Mouse (Mus musculus): Measurements from ENCODE around the gene Sh2d6. TPM values are rescaled to one million over a fixed set of nuclear protein-coding genes. Genes with fewer than 3 reads are reported as not detected.
A peak's percentile ranks its signal among the peaks of the same experiment; 100 is the strongest.

Gene Sh2d6
- polyA plus RNA-seq, 1 experiment from 2014 or later, result 0.24 TPM

GRCm38 (mm10) chr6:72524160-72524559 is 2.7 kb upstream of the Sh2d6 start:
- Histone ChIP-seq H3K9ac (no peak overlapping the region), H3K36me3 (replicated peaks; ENCODE audit: control insufficient read depth, insufficient read depth) (no peaks in the 10 kb centered on the region), H3K4me2 (replicated peaks) (no peak overlapping the region), H3K27me3 (ENCODE audit: control insufficient read depth, insufficient read depth, low read length) (no peaks in the 10 kb centered on the region), H3K4me3 (replicated peaks; ENCODE audit: low read length) (no peak overlapping the region), H3K9me3 (ENCODE audit: control insufficient read depth, low read length) (no peaks in the 10 kb centered on the region), H3K27ac (no peak overlapping the region), H3K4me1 (replicated peaks; ENCODE audit: control insufficient read depth, insufficient read depth, low read length) (peaks cover 19% of the 10 kb centered on the region)
- ATAC-seq (ENCODE audit: low FRiP score), result no peak
- no peak for DNase-seq (ENCODE audit: low spot score)
- WGBS, result 86% methylated on average over 2 of the region's 2 CpGs

- H3K27ac ChIP-seq, result no peak overlapping the region
- H3K4me3 ChIP-seq (replicated peaks; ENCODE audit: low read length), result no peak overlapping the region
- 72% methylated on average over 4 of the region's 4 CpGs for WGBS
- ATAC-seq (ENCODE audit: low FRiP score) (no peak), DNase-seq (ENCODE audit: low spot score) (no peak)
- H3K27me3 ChIP-seq (ENCODE audit: control insufficient read depth, insufficient read depth, low read length), result no peaks in the 10 kb centered on the region
- H3K9me3 ChIP-seq (ENCODE audit: control insufficient read depth, low read length), result no peaks in the 10 kb centered on the region
- no peaks in the 10 kb centered on the region for H3K36me3 ChIP-seq (replicated peaks; ENCODE audit: control insufficient read depth, insufficient read depth)
- H3K9ac ChIP-seq, result no peak overlapping the region
- peaks cover 28% of the 10 kb centered on the region for H3K4me1 ChIP-seq (replicated peaks; ENCODE audit: control insufficient read depth, insufficient read depth, low read length)
- no peak overlapping the region for H3K4me2 ChIP-seq (replicated peaks)
Measured at GRCm38 (mm10) chr6:72523222-72523621, 1.7 kb upstream of the Sh2d6 start.

- no peaks in the 10 kb centered on the region for H3K36me3 ChIP-seq (replicated peaks; ENCODE audit: control insufficient read depth, insufficient read depth)
- peaks cover 28% of the 10 kb centered on the region for H3K4me1 ChIP-seq (replicated peaks; ENCODE audit: control insufficient read depth, insufficient read depth, low read length)
- H3K9me3 ChIP-seq (ENCODE audit: control insufficient read depth, low read length), result no peaks in the 10 kb centered on the region
- 90% methylated on average over 5 of the region's 5 CpGs for WGBS
- H3K9ac ChIP-seq, result no peak overlapping the region
- H3K27me3 ChIP-seq (ENCODE audit: control insufficient read depth, insufficient read depth, low read length), result no peaks in the 10 kb centered on the region
- DNase-seq (ENCODE audit: low spot score) (no peak), ATAC-seq (ENCODE audit: low FRiP score) (no peak)
- H3K4me2 ChIP-seq (replicated peaks), result no peak overlapping the region
- no peak overlapping the region for H3K27ac ChIP-seq
- no peak overlapping the region for H3K4me3 ChIP-seq (replicated peaks; ENCODE audit: low read length)
Measured at GRCm38 (mm10) chr6:72522288-72522687, 781 bp upstream of the Sh2d6 start.

GRCm38 (mm10) chr6:72520904-72521303 is 603 bp downstream of the Sh2d6 start:
- Histone ChIP-seq H3K27me3 (ENCODE audit: control insufficient read depth, insufficient read depth, low read length) (no peaks in the 10 kb centered on the region), H3K4me1 (replicated peaks; ENCODE audit: control insufficient read depth, insufficient read depth, low read length) (peaks cover 28% of the 10 kb centered on the region), H3K9ac (no peak overlapping the region), H3K4me3 (replicated peaks; ENCODE audit: low read length) (no peak overlapping the region), H3K36me3 (replicated peaks; ENCODE audit: control insufficient read depth, insufficient read depth) (no peaks in the 10 kb centered on the region), H3K9me3 (ENCODE audit: control insufficient read depth, low read length) (no peaks in the 10 kb centered on the region), H3K27ac (peak overlapping the region; percentile 97), H3K4me2 (replicated peaks) (no peak overlapping the region)
- DNase-seq (ENCODE audit: low spot score), result no peak
- no peak for ATAC-seq (ENCODE audit: low FRiP score)
- 93% methylated on average over 5 of the region's 5 CpGs for WGBS

- no peak overlapping the region for H3K4me3 ChIP-seq (replicated peaks; ENCODE audit: low read length)
- H3K27me3 ChIP-seq (ENCODE audit: control insufficient read depth, insufficient read depth, low read length), result no peaks in the 10 kb centered on the region
- no peaks in the 10 kb centered on the region for H3K9me3 ChIP-seq (ENCODE audit: control insufficient read depth, low read length)
- WGBS, result 1% methylated on average over 10 of the region's 10 CpGs
- ATAC-seq (ENCODE audit: low FRiP score) (peak; percentile 90), DNase-seq (ENCODE audit: low spot score) (peak; percentile 83)
- peak overlapping the region; percentile 38 for H3K4me2 ChIP-seq (replicated peaks)
- no peaks in the 10 kb centered on the region for H3K36me3 ChIP-seq (replicated peaks; ENCODE audit: control insufficient read depth, insufficient read depth)
- H3K27ac ChIP-seq, result peak overlapping the region; percentile 97
- H3K9ac ChIP-seq, result peak overlapping the region; percentile 18; the same call in 1 of the 2 replicates
- peaks cover 28% of the 10 kb centered on the region for H3K4me1 ChIP-seq (replicated peaks; ENCODE audit: control insufficient read depth, insufficient read depth, low read length)
Measured at GRCm38 (mm10) chr6:72519892-72520663, 1.4 kb downstream of the Sh2d6 start.

- H3K4me2 ChIP-seq (replicated peaks), result peak overlapping the region; percentile 38
- DNase-seq (ENCODE audit: low spot score), result no peak
- no peak overlapping the region; the same call in 1 of the 2 replicates for H3K9ac ChIP-seq
- no peaks in the 10 kb centered on the region for H3K9me3 ChIP-seq (ENCODE audit: control insufficient read depth, low read length)
- H3K4me3 ChIP-seq (replicated peaks; ENCODE audit: low read length), result 0 out of 2 replicates have a peak overlapping the region, but pooled peaks have one; percentile 4
- peaks cover 28% of the 10 kb centered on the region for H3K4me1 ChIP-seq (replicated peaks; ENCODE audit: control insufficient read depth, insufficient read depth, low read length)
- H3K27me3 ChIP-seq (ENCODE audit: control insufficient read depth, insufficient read depth, low read length), result no peaks in the 10 kb centered on the region
- 13% methylated on average over 8 of the region's 8 CpGs for WGBS
- 0 out of 2 replicates have a peak, but pooled peaks have one; percentile 16 for ATAC-seq (ENCODE audit: low FRiP score)
- H3K36me3 ChIP-seq (replicated peaks; ENCODE audit: control insufficient read depth, insufficient read depth), result no peaks in the 10 kb centered on the region
- H3K27ac ChIP-seq, result peak overlapping the region; percentile 97
Measured at GRCm38 (mm10) chr6:72519303-72519702, 2.2 kb downstream of the Sh2d6 start.

GRCm38 (mm10) chr6:72518842-72519241 is 2.7 kb downstream of the Sh2d6 start:
- H3K4me1 ChIP-seq (replicated peaks; ENCODE audit: control insufficient read depth, insufficient read depth, low read length), result peaks cover 30% of the 10 kb centered on the region
- H3K9me3 ChIP-seq (ENCODE audit: control insufficient read depth, low read length), result no peaks in the 10 kb centered on the region
- peak overlapping the region; percentile 97 for H3K27ac ChIP-seq
- WGBS, result 71% methylated on average over 1 of the region's 1 CpGs
- no peak for ATAC-seq (ENCODE audit: low FRiP score)
- peak overlapping the region; percentile 38; the same call in 1 of the 2 replicates for H3K4me2 ChIP-seq (replicated peaks)
- no peak overlapping the region for H3K4me3 ChIP-seq (replicated peaks; ENCODE audit: low read length)
- H3K27me3 ChIP-seq (ENCODE audit: control insufficient read depth, insufficient read depth, low read length), result no peaks in the 10 kb centered on the region
- H3K9ac ChIP-seq, result no peak overlapping the region
- no peaks in the 10 kb centered on the region for H3K36me3 ChIP-seq (replicated peaks; ENCODE audit: control insufficient read depth, insufficient read depth)
- no peak for DNase-seq (ENCODE audit: low spot score)

- Histone ChIP-seq H3K27ac (no peak overlapping the region), H3K36me3 (replicated peaks; ENCODE audit: control insufficient read depth, insufficient read depth) (no peaks in the 10 kb centered on the region), H3K4me3 (replicated peaks; ENCODE audit: low read length) (no peak overlapping the region), H3K9me3 (ENCODE audit: control insufficient read depth, low read length) (no peaks in the 10 kb centered on the region), H3K4me1 (replicated peaks; ENCODE audit: control insufficient read depth, insufficient read depth, low read length) (peaks cover 46% of the 10 kb centered on the region), H3K27me3 (ENCODE audit: control insufficient read depth, insufficient read depth, low read length) (no peaks in the 10 kb centered on the region), H3K9ac (no peak overlapping the region), H3K4me2 (replicated peaks) (no peak overlapping the region)
- WGBS, result 86% methylated on average over 6 of the region's 6 CpGs
- DNase-seq (ENCODE audit: low spot score) (no peak), ATAC-seq (ENCODE audit: low FRiP score) (no peak)
Measured at GRCm38 (mm10) chr6:72515644-72516043, 5.9 kb downstream of the Sh2d6 start.

- peak overlapping the region; percentile 19; the same call in 1 of the 2 replicates for H3K4me3 ChIP-seq (replicated peaks; ENCODE audit: low read length)
- H3K9me3 ChIP-seq (ENCODE audit: control insufficient read depth, low read length), result no peaks in the 10 kb centered on the region
- H3K27me3 ChIP-seq (ENCODE audit: control insufficient read depth, insufficient read depth, low read length), result no peaks in the 10 kb centered on the region
- peak overlapping the region; percentile 93 for H3K27ac ChIP-seq
- peak overlapping the region; percentile 53 for H3K9ac ChIP-seq
- peak overlapping the region; percentile 54 for H3K4me2 ChIP-seq (replicated peaks)
- ATAC-seq (ENCODE audit: low FRiP score) (0 out of 2 replicates have a peak, but pooled peaks have one; percentile 1), DNase-seq (ENCODE audit: low spot score) (peak; percentile 60)
- WGBS, result 31% methylated on average over 7 of the region's 7 CpGs
- no peaks in the 10 kb centered on the region for H3K36me3 ChIP-seq (replicated peaks; ENCODE audit: control insufficient read depth, insufficient read depth)
- H3K4me1 ChIP-seq (replicated peaks; ENCODE audit: control insufficient read depth, insufficient read depth, low read length), result peaks cover 22% of the 10 kb centered on the region
Measured at GRCm38 (mm10) chr6:72513071-72513440, 8.5 kb downstream of the Sh2d6 start.

Data from hindbrain, embryonic 14.5 days (tissue).